Mouse (Mus musculus) ES-Bruce4 (cell line): Measurements from ENCODE around the gene Tgfa.

ENCODE experiments used
- CTCF ChIP-seq: IDR thresholded peaks from one replicate; pipeline ENCODE4 v1.8.1; 2011; ENCODE audit warnings: low read depth, low read length
- POLR2A ChIP-seq: IDR thresholded peaks from one replicate; pipeline ENCODE4 v1.8.1; 2011; ENCODE audit warnings: low read length; ENCODE audit not compliant: insufficient read depth

DNA sequence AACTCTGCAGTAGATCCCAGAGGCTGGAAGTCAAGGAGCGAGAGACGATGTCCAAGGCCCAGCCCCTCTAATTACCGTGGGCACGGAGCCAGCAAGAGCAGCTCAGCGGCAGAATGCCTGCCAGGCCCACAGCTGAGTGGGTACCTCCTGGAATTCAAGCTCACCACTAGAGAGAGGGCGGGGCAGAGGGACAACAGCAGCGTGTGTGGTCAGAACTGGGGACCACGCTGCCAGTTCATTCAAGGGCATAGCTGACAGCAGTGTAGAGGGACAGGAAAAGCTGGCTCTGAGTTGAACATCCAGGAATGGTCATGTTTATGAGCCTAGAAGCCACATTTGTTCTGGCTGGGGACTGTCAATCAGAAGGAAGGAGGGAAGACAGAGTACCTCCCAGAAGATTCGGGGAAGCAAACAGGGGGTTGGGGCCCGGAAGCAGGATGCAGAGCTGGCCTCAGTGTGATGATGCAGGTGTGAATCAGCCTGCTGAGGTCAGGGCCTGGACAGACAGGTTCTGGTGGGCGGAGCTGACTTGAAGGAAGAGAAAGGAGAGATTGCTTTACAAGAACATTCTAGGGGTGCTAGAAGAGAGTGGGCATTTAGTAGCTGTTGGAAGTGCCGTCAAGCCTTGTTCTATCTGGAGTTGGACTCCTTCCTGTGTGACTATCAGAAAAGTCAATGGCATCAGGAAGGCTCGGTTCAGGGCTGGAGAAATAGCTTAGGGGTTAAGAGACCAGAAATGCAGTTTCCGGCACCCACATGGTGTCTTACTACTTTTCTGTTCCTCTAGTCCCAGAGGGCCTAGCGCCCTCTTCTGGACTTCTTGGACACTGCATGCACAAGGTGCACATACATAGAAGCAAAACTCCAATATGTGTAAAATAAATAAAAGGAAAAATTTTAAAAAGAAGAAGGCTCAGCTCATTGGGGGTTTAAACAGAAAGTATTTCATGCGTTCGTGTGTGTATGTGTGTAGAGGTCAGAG lies 37.5 kb upstream of the Tgfa start:
- peak; percentile 4 for TF ChIP-seq CTCF
- no peak for TF ChIP-seq POLR2A
